Mouse (Mus musculus): ENCODE measurements around the gene Iqcg.

Iqcg gene

GRCm38 (mm10) chr16:32973047-32973446, 83.0 kb downstream of the Iqcg start:
- no peak for DNase-seq

- DNase-seq: no peak
Measured at GRCm38 (mm10) chr16:32972535-32972934, 83.5 kb downstream of the Iqcg start.
